ENCODE assay signal across 9 mouse cellular contexts in the genomic region with DNA sequence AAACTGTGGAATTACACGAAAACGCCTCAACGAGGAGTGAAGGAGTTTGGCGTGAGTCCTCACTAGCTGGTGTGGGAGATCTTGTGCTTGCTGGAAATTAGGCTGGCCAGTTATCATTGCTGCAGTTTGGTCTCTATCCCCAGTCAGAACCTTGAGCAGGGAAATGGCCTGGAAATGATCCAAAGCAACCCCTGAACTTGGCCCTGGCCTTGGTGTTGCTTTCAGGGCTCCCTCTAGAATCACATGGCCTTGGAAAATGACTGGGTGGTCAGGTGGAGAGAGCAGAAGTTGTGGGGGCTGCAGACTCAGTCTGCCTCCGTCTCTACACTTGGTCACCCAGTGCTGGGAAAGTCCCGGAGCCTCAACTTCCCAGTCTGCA.
A peak's percentile ranks its signal among the peaks of the same experiment; 100 is the strongest.
DNase-seq lines count a peak whose midpoint lies in the region; ATAC-seq and TF ChIP-seq lines count a peak whose summit lies in the region.
"Had no signal": no experiment of that assay in that cellular context is flagged by ENCODE, and none has a peak within 500 bp of the region (broad histone marks: within the 10 kb centered on the region; RNA-seq: fewer than 3 reads in every experiment).

No protein-coding gene starts in this region.

- peaks cover 12% of the 10 kb centered on the region for H3K4me1 ChIP-seq in kidney, embryonic 16.5 days (ENCODE audit: insufficient read depth, low read length)
- H3K4me1 ChIP-seq in embryonic facial prominence, embryonic 14.5 days (ENCODE audit: control insufficient read depth, insufficient read depth, low read length) = peaks cover 17% of the 10 kb centered on the region
- peaks cover 51% of the 10 kb centered on the region for H3K4me1 ChIP-seq in hindbrain, embryonic 13.5 days (replicated peaks)
- peaks cover 6% of the 10 kb centered on the region for H3K4me1 ChIP-seq in midbrain, postnatal 0 days (ENCODE audit: insufficient read depth, low read length)
- H3K4me1 ChIP-seq in intestine, postnatal 0 days (replicated peaks; ENCODE audit: control insufficient read depth, insufficient read depth, low read length) = no peaks in the 10 kb centered on the region

- no peak for ATAC-seq in kidney, embryonic 16.5 days (ENCODE audit: low FRiP score, low TSS enrichment)
- ATAC-seq in embryonic facial prominence, embryonic 14.5 days (ENCODE audit: low read depth) = no peak
- no peak for ATAC-seq in hindbrain, embryonic 13.5 days (ENCODE audit: low FRiP score)
- ATAC-seq in midbrain, postnatal 0 days (ENCODE audit: low FRiP score) = no peak
- ATAC-seq in intestine, postnatal 0 days = no peak

- no peaks in the 10 kb centered on the region for H3K9me3 ChIP-seq in kidney, embryonic 16.5 days (ENCODE audit: low read length)
- no peaks in the 10 kb centered on the region for H3K9me3 ChIP-seq in embryonic facial prominence, embryonic 14.5 days (ENCODE audit: control insufficient read depth, low read length)
- no peaks in the 10 kb centered on the region for H3K9me3 ChIP-seq in hindbrain, embryonic 13.5 days
- no peaks in the 10 kb centered on the region for H3K9me3 ChIP-seq in midbrain, postnatal 0 days (ENCODE audit: low read length)
- no peaks in the 10 kb centered on the region for H3K9me3 ChIP-seq in intestine, postnatal 0 days (ENCODE audit: control insufficient read depth)
- H3K9me3 ChIP-seq: G1E had no signal

- H3K27me3 ChIP-seq in kidney, embryonic 16.5 days (ENCODE audit: insufficient read depth, low read length) = no peaks in the 10 kb centered on the region
- H3K27me3 ChIP-seq in embryonic facial prominence, embryonic 14.5 days (replicated peaks; ENCODE audit: control insufficient read depth, insufficient read depth, low read length) = no peaks in the 10 kb centered on the region
- H3K27me3 ChIP-seq in hindbrain, embryonic 13.5 days = no peaks in the 10 kb centered on the region
- no peaks in the 10 kb centered on the region for H3K27me3 ChIP-seq in midbrain, postnatal 0 days (ENCODE audit: insufficient read depth, low read length)
- H3K27me3 ChIP-seq in intestine, postnatal 0 days (replicated peaks; ENCODE audit: control insufficient read depth, insufficient read depth, low read length) = no peaks in the 10 kb centered on the region

- no peak for DNase-seq in kidney, postnatal 10 days
- DNase-seq in embryonic facial prominence, embryonic 14.5 days (ENCODE audit: low spot score) = no peak
- no peak for DNase-seq in midbrain, postnatal 0 days (ENCODE audit: low spot score)
- no peak for DNase-seq in B cell, adult 2 months
- DNase-seq: thymus, postnatal 14 days had no signal

- TF ChIP-seq CTCF in midbrain, postnatal 0 days (IDR thresholded peaks at IDR 0.05) = no peak
- no peak for TF ChIP-seq CTCF in intestine, postnatal 0 days (IDR thresholded peaks at IDR 0.05; ENCODE audit: low read depth)

- no peak overlapping the region for H3K9ac ChIP-seq in kidney, embryonic 16.5 days (replicated peaks; ENCODE audit: low read length)
- no peak overlapping the region for H3K9ac ChIP-seq in embryonic facial prominence, embryonic 14.5 days (ENCODE audit: low read depth, low read length)
- no peak overlapping the region for H3K9ac ChIP-seq in hindbrain, embryonic 13.5 days
- H3K9ac ChIP-seq in midbrain, postnatal 0 days (replicated peaks; ENCODE audit: low read length, poor library complexity, severe bottlenecking) = no peak overlapping the region
- H3K9ac ChIP-seq in intestine, postnatal 0 days (ENCODE audit: low read depth, low read length) = no peak overlapping the region

- WGBS in kidney, embryonic 16.5 days = 53% methylated on average over 6 of the region's 6 CpGs
- 56% methylated on average over 6 of the region's 6 CpGs for WGBS in embryonic facial prominence, embryonic 14.5 days
- 51% methylated on average over 6 of the region's 6 CpGs for WGBS in hindbrain, embryonic 13.5 days
- WGBS in midbrain, postnatal 0 days = 41% methylated on average over 6 of the region's 6 CpGs
- WGBS in intestine, postnatal 0 days = 64% methylated on average over 6 of the region's 6 CpGs

- no peaks in the 10 kb centered on the region for H3K36me3 ChIP-seq in kidney, embryonic 16.5 days (ENCODE audit: insufficient read depth, low read length)
- H3K36me3 ChIP-seq in embryonic facial prominence, embryonic 14.5 days (ENCODE audit: control insufficient read depth, insufficient read depth, low read length) = 0 out of 2 replicates have a peak, but pooled peaks cover 3% of the 10 kb centered on the region
- H3K36me3 ChIP-seq in hindbrain, embryonic 13.5 days = 0 out of 2 replicates have a peak, but pooled peaks cover 3% of the 10 kb centered on the region
- 0 out of 2 replicates have a peak, but pooled peaks cover 3% of the 10 kb centered on the region for H3K36me3 ChIP-seq in midbrain, postnatal 0 days (ENCODE audit: insufficient read depth, low read length)
- no peaks in the 10 kb centered on the region; the same call in 1 of the 2 replicates for H3K36me3 ChIP-seq in intestine, postnatal 0 days (ENCODE audit: control insufficient read depth, insufficient read depth)

- 0 out of 2 replicates have a peak overlapping the region, but pooled peaks have one; percentile 27 for H3K27ac ChIP-seq in kidney, embryonic 16.5 days (ENCODE audit: low read length)
- H3K27ac ChIP-seq in embryonic facial prominence, embryonic 14.5 days (replicated peaks; ENCODE audit: low read depth, low read length) = peak overlapping the region; percentile 52
- H3K27ac ChIP-seq in hindbrain, embryonic 13.5 days = peak overlapping the region; percentile 81
- H3K27ac ChIP-seq in midbrain, postnatal 0 days (ENCODE audit: low read depth, low read length) = peak overlapping the region; percentile 1; the same call in 1 of the 2 replicates
- no peak overlapping the region for H3K27ac ChIP-seq in intestine, postnatal 0 days (ENCODE audit: low read depth, low read length)

- no peak overlapping the region for H3K4me3 ChIP-seq in kidney, embryonic 16.5 days (ENCODE audit: low read length)
- H3K4me3 ChIP-seq in embryonic facial prominence, embryonic 14.5 days (ENCODE audit: low read depth, low read length) = no peak overlapping the region
- H3K4me3 ChIP-seq in hindbrain, embryonic 13.5 days = no peak overlapping the region
- H3K4me3 ChIP-seq in midbrain, postnatal 0 days (ENCODE audit: low read depth, low read length) = no peak overlapping the region
- no peak overlapping the region for H3K4me3 ChIP-seq in intestine, postnatal 0 days (ENCODE audit: low read depth, low read length)

- no peak overlapping the region for H3K4me2 ChIP-seq in kidney, embryonic 16.5 days (replicated peaks; ENCODE audit: low read depth, low read length)
- no peak overlapping the region for H3K4me2 ChIP-seq in embryonic facial prominence, embryonic 14.5 days (ENCODE audit: low read depth, low read length)
- H3K4me2 ChIP-seq in hindbrain, embryonic 13.5 days = no peak overlapping the region
- no peak overlapping the region for H3K4me2 ChIP-seq in midbrain, postnatal 0 days (ENCODE audit: low read depth, low read length, poor library complexity, severe bottlenecking)
- H3K4me2 ChIP-seq in intestine, postnatal 0 days (replicated peaks; ENCODE audit: low read depth) = no peak overlapping the region
